Mouse (Mus musculus) gastrocnemius, adult 2 months (tissue): ENCODE data around the gene Myh6. TPM values are rescaled to one million over a fixed set of nuclear protein-coding genes. Genes with fewer than 3 reads are reported as not detected.
"Not testable (repeated sequence)": the region's sequence is repeated elsewhere in the genome, so short reads cannot be mapped to it uniquely, and the experiment has no call there.

Source experiments
- DNase-seq: peaks from one replicate; pipeline ENCODE4 v3.0.0; 2022
- H3K27ac ChIP-seq: fragments of 200-600 bp; 2 replicates; pipeline ENCODE4 v1.8.1; 2022; ENCODE audit warnings: mild to moderate bottlenecking
- H3K4me3 ChIP-seq: fragments of 200-600 bp; 2 replicates; pipeline ENCODE4 v1.8.1; 2022; ENCODE audit warnings: mild to moderate bottlenecking, moderate library complexity
- CTCF ChIP-seq: fragments of 200-600 bp; IDR thresholded peaks from 2 replicates; pipeline ENCODE4 v1.8.1; 2022; ENCODE audit warnings: antibody characterized with exemption, mild to moderate bottlenecking, moderate library complexity
- intact Hi-C: fragments of 180-260 bp; cut with DNase I; formaldehyde crosslinking; loops from one replicate; pipeline ENCODE4 v1.15.1; 2025
- total RNA-seq, 2 experiments: library from RNA; stranded (reverse); gene quantifications; 2 replicates each; pipeline ENCODE4 v1.2.3; 2021

The Myh6 gene
- total RNA-seq, 2 experiments from 2014 or later, result 109 to 348 TPM

DNA sequence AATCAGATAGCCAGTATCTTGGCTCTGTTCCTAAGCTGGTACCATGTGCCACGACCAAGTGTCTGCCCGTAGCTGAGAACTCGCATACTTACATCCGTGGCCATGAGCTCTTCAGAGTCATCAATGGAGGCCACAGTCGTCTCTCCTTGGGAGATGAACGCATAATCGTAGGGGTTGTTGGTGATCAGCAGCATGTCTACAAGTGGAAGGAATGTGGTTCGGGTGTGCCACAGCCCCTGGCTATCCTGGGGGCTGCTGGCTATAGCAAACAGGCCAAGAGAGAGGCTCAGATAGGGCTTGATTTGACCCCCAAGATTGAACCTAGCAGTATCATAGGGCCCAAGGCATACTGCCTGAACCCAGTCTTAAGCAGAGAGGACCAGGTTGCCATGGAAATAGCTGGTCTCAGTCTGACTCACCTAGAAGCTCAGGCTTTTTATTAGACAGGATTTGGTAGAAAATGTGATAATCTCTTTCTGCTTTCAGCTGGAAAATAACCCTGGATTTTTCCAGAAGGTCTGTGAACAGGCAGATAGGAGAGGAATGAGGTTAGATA lies 23.2 kb upstream of the Myh6 start:
- TF ChIP-seq CTCF, result no peak
- Histone ChIP-seq H3K4me3 (no peak overlapping the region), H3K27ac (no peak overlapping the region)
- no peak for DNase-seq
- intact Hi-C loops, result no loop called here

DNA sequence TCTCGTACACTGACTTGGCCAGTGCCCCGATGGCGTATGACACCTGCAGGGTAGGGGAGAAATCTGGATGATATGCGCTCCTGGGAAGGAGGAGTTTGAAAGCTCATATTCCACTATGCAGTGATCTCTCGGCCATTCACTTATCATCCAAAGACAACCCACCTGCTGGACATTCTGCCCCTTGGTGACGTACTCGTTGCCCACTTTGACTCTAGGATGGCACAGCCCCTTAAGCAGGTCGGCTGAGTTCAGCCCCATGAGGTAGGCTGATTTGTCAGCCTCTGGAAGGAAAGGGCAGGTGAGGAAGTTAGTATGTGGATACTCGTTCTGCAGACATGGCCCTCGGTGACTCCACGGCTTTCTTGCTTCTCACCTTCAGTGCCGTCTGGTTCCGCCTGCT lies 22.2 kb upstream of the Myh6 start:
- Histone ChIP-seq H3K27ac (no peak overlapping the region), H3K4me3 (no peak overlapping the region)
- intact Hi-C loops, result no loop called here
- no peak for DNase-seq
- no peak for TF ChIP-seq CTCF

DNA sequence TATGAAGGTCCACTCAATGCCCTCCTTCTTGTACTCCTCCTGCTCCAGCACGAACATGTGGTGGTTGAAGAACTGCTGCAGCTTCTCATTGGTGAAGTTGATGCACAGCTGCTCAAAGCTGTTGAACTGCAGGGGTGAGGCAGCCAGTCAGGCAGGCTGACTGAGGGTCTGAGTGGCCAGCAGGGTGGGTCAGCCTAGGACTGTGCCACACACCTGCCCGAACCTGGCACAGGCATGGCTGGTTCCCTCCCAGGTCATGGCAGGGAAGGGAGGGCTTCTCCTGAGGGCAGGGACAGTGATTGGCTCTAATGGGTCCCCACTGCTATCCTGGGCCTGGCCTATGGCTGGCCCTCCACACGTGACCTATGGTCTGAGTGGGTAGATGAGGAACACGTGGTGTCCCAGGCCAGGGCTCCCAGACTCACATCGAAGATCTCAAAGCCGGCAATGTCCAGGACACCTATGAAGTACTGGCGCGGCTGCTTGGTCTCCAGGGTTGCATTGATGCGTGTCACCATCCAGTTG lies 21.7 kb upstream of the Myh6 start:
- DNase-seq, H3K4me3 ChIP-seq, H3K27ac ChIP-seq, intact Hi-C loops: not testable (repeated sequence)

DNA sequence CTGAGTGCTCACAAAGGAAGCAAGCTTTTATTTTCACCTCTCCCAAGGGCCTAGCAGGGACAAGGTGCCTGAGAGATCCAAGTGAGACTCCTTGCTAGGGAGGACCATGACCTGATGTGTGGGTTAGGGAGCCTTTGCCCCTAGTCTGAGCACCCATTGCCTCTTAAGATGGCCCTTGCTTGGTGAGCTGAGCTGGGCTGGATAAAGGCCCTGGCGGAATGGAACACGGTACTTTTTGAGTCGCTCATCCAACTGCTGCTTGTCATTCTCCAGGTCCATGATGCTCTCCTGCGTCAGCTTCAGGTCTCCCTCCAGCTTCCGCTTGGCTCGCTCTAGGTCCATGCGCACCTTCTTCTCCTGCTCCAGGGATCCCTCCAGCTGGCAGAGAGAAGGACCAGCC lies 15.2 kb upstream of the Myh6 start:
- no peak for DNase-seq
- Histone ChIP-seq H3K4me3 (no peak overlapping the region), H3K27ac (no peak overlapping the region)
- intact Hi-C loops, result no loop called here
- no peak for TF ChIP-seq CTCF

DNA sequence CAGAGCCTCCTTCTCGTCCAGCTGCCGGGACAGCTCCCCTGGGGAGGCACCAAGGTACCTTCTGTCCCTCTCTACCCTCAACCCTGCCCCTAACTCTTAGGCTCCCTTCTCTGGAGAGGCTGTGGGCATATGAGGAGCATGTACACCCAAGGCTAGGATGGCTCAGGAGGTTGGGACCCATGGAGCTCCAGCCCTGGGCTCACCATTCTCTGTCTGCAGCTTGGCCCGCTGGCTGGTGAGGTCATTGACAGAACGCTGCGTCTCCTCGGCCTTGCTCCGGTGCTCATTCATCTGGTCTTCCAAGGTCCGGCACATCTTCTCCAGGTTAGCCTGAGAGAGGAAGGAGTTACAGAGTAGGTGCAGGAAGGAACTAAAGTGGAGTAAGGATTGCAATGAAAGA lies 11.9 kb upstream of the Myh6 start:
- no peak overlapping the region for H3K4me3 ChIP-seq
- TF ChIP-seq CTCF, result no peak
- no peak overlapping the region for H3K27ac ChIP-seq
- DNase-seq, result no peak
- intact Hi-C loops, result no loop called here

DNA sequence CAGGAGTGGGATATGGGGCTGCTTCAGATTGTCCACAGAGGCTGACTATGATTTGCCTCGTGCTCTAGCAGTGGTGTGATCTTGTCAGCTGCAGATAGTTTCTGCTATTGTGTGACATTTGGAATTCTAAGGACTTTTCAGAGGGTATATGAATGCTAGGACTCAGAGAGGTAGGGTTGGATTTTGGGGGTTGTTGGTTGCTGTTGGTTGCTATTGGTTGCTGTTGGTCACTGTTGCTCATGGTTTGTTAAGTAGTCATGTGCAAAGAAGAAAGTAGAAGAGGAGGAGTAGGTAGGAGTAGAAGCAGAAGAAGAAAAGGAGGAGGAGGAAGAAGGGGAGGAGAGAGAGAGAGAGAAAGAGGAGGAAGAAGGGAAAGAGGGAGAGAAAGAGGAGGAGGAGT lies 9.9 kb upstream of the Myh6 start, which contains the start of gene Gm17428:
TSS of gene Gm17428 (plus strand) at position 301 of the 400 bp plus-strand sequence.
- intact Hi-C loops, result loop anchor here (2.0 kb wide), 1 partner anchor 54 kb away; no protein-coding TSS in a partner anchor
- DNase-seq, result no peak
- no peak within 1 kb of the TSS for H3K4me3 ChIP-seq
- TF ChIP-seq CTCF, result no peak
- no peak within 1 kb of the TSS for H3K27ac ChIP-seq

DNA sequence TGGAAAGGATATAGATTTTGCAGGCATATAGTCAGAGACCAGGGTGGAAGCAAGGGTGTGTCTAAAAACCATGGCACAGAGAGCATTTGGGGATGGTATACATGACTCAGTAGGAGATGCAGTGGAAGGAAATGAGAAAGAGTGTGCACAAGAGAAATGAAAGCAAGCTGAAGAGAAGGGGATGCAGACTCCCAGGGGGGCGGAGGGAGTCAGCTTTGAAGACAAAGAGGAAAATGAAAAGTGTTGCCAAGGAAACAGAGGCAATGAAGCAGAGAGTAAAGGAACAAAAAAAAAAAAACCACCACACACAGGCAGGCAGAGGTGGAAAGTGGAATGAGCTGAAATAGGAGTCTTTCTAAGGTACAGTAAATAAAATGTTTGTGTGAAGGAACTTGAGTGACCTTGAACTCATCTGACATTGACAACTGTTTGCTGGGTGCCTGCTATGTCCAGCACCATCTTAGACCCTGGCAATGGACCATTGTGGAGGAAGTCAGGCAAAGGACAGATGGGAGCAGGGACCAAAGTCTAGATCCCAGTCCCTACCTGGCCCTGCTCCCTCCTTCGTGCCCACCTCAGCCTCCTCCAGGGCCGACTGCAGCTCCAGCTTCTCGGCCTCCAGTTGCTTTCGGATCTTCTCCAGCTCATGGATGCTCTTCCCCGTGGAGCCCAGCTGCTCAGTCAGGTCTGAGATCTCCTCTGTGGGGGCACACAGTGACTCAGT lies 7.5 kb upstream of the Myh6 start:
- DNase-seq, result no peak
- no peak overlapping the region for H3K27ac ChIP-seq
- intact Hi-C loops, result no loop called here
- H3K4me3 ChIP-seq, result no peak overlapping the region
- no peak for TF ChIP-seq CTCF

DNA sequence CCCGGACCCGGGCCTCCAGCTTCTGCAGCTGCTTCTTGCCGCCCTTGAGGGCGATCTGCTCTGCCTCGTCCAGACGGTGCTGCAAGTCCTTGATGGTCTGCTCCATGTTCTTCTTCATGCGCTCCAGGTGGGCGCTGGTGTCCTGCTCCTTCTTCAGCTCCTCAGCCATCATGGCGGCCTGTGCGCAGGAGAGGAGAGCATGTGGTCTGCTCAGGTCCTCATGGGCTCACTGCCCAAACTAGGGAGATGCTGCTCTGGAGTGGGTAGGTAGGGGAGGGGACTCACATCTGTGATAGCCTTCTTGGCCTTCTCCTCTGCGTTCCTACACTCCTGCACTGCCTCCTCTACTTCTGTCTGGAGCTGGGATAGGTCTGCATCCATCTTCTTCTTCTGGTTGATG lies 6.1 kb upstream of the Myh6 start:
- H3K27ac ChIP-seq, H3K4me3 ChIP-seq, DNase-seq, intact Hi-C loops: not testable (repeated sequence)

DNA sequence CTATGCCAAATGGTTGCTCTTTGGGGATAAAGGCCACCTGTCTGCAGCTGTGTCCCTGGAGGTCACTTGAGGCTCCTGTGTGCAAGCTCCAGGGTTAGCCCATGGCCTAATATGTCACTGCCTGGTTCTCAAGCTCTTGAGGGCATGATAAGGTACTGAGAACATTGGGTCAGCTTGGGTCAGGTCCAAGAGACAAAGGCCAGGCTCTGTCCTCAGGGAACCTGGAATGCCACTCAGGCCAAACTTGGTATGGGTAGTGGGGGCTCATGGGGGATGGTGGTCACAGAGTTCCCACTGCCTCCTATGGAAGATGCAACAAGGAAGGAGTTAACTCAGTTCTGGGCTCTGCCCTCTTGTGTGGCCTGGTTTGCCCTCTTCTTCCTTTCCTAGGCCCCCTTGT lies 1.6 kb upstream of the Myh6 start:
- no peak overlapping the region for H3K27ac ChIP-seq
- no peak for DNase-seq
- H3K4me3 ChIP-seq, result no peak overlapping the region
- no peak for TF ChIP-seq CTCF
- intact Hi-C loops, result no loop called here

DNA sequence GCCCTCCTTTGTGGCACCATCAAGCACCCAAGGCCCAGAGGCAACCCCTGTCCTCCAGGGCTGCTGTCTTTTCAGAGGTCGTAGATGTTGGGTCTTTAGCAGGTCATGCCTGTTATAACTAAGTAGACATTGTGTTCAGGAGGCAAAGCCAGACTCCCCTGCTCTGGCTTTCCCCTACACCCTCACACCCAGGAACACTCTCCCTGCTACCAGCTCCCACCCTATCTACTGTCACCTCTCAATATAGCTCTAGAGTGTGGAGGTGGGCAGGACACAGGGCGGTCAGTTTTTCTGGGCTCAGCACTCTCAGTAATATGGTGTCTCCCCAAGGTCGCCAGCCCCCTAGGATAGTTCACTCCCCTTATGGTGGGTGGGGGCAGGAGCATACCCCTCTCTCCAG lies 1.1 kb upstream of the Myh6 start:
- no peak for DNase-seq
- no peak for TF ChIP-seq CTCF
- intact Hi-C loops, result no loop called here
- H3K4me3 ChIP-seq, result no peak overlapping the region
- H3K27ac ChIP-seq, result no peak overlapping the region

DNA sequence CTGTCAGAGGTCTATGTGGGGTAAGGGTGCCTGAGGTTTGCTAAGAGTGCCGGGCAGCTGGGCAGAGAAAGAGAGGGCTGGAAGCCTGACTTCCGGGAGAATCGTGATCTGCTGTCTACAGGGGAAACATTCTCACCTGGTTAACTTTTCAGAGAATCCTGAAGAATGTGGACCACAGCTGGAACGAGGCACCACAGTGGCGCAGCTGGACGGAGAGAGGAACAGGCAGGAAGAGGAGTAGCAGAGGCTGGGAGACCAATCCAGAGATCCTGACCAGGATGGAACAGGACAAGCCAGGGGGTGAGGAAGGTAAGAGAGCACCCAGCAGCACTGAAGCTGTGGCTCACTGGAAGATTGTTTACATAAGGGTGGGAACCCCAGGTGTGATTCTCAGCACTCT lies 1.1 kb downstream of the Myh6 start:
- intact Hi-C loops, result no loop called here
- Histone ChIP-seq H3K4me3 (no peak overlapping the region), H3K27ac (no peak overlapping the region)
- TF ChIP-seq CTCF, result no peak
- DNase-seq, result no peak

DNA sequence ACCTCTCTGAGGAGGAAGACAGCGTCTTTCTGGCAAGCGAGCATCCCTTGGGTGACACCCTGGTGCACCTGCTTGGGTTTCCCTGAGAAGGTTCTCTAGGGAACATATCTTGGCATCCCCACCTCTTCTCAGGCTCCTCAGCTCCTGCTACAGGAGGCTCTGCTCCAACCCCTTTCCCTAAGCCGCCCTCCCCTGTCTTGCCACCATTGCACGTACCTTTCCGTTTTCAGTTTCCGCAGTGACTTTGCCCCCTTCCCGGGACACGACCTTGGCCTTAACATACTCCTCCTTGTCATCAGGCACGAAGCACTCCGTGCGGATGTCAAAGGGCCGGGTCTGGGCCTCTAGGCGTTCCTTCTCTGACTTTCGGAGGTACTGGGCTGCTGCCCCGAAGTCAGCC lies 1.7 kb downstream of the Myh6 start:
- intact Hi-C loops, result no loop called here
- H3K27ac ChIP-seq, result no peak overlapping the region
- no peak for TF ChIP-seq CTCF
- H3K4me3 ChIP-seq, result no peak overlapping the region
- DNase-seq, result no peak

DNA sequence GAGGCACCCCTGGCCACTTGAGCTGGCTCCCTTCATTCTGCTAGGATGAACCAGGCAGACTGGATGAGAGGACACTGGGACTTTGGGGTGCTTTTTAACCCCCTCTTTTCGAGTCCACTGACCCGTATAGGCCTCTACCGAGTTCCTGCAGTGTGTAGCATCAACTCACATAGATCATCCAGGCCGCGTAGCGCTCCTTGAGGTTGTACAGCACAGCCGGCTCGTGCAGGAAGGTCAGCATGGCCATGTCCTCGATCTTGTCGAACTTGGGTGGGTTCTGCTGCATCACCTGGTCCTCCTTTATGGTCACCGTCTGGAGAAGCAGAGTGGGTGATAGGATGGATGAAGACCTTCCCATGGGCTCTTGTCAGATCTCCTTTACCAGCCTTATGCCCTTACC lies 3.0 kb downstream of the Myh6 start:
- no peak overlapping the region for H3K27ac ChIP-seq
- intact Hi-C loops, result no loop called here
- TF ChIP-seq CTCF, result no peak
- no peak for DNase-seq
- no peak overlapping the region for H3K4me3 ChIP-seq

DNA sequence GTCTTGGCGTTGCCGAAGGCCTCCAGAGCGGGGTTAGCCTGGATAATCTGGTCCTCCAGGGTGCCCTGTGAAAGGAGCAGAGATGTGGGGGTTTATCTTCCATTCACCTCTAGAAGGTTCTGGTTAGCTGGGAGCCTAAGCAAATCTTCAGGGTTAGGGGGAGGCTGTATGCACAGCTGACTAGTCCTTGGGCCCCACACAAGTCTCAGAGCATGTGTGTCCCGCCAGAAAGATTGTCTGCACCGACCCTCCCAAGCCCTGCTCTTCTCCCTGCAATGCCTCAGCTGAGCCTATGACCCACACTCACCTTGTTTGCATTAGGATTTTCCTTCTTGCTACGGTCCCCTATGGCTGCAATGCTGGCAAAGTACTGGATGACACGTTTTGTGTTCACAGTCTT lies 4.0 kb downstream of the Myh6 start:
- DNase-seq, result no peak
- no peak overlapping the region for H3K4me3 ChIP-seq
- no peak for TF ChIP-seq CTCF
- no peak overlapping the region for H3K27ac ChIP-seq
- intact Hi-C loops, result no loop called here
